Mouse (Mus musculus) CH12.LX (cell line): ENCODE results near the gene Hoxc10. TPM values are rescaled to one million over a fixed set of nuclear protein-coding genes. Genes with fewer than 3 reads are reported as not detected.

Source experiments
- DNase-seq: peaks from one replicate; pipeline ENCODE4 v3.0.0-alpha.2; 2013; ENCODE audit errors: extremely low read depth
- H3K27ac ChIP-seq: 2 replicates; pipeline ENCODE4 v1.5.1; 2012; ENCODE audit warnings: low read depth, mild to moderate bottlenecking, control low read depth, moderate library complexity; ENCODE audit not compliant: insufficient read depth
- H3K27me3 ChIP-seq: replicated peaks from 2 replicates; pipeline ENCODE3; 2012; ENCODE audit warnings: inconsistent platforms
- H3K36me3 ChIP-seq, 2 experiments: replicated peaks in 1 of 2; 2 replicates each; pipeline versions ENCODE3 to v1.6.1; 2012; ENCODE audit warnings: inconsistent platforms in 1 of 2, low read length in 1 of 2, mild to moderate bottlenecking in 1 of 2, mixed read lengths in 1 of 2, moderate library complexity in 1 of 2; ENCODE audit not compliant: control insufficient read depth in 1 of 2, insufficient read depth in 1 of 2
- H3K4me1 ChIP-seq, 2 experiments: 2 replicates each; pipeline ENCODE4 v1.6.1; 2012; ENCODE audit warnings: inconsistent platforms in 1 of 2, moderate library complexity in 1 of 2; ENCODE audit not compliant: insufficient read depth in 2 of 2, control insufficient read depth in 1 of 2
- H3K4me2 ChIP-seq: 2 replicates; pipeline ENCODE4 v1.6.1; 2012; ENCODE audit warnings: low read depth, mild to moderate bottlenecking, control low read depth; ENCODE audit not compliant: poor library complexity, insufficient read depth, severe bottlenecking
- H3K4me3 ChIP-seq, 3 experiments: fragments of 150-350 bp in 1 of 3; sonication (generic) in 1 of 3; replicated peaks in 1 of 3; 2 replicates each; pipeline versions ENCODE3 to v1.5.1; 2011 to 2012; ENCODE audit warnings: low read depth in 2 of 3, low read length in 2 of 3, mild to moderate bottlenecking in 2 of 3, moderate library complexity in 2 of 3, control low read depth in 1 of 3, improper control_type of control experiment in 1 of 3, inconsistent platforms in 1 of 3, mixed read lengths in 1 of 3; ENCODE audit not compliant: poor library complexity in 1 of 3
- H3K79me2 ChIP-seq: replicated peaks from 2 replicates; pipeline ENCODE4 v1.6.1; 2012; ENCODE audit warnings: mild to moderate bottlenecking, moderate library complexity; ENCODE audit not compliant: control insufficient read depth, poor library complexity, insufficient read depth, severe bottlenecking; ENCODE audit errors: extremely low read depth
- H3K9ac ChIP-seq: 2 replicates; pipeline ENCODE4 v1.6.1; 2012; ENCODE audit warnings: low read depth, mild to moderate bottlenecking, control low read depth, moderate library complexity; ENCODE audit not compliant: insufficient read depth
- H3K9me3 ChIP-seq: replicated peaks from 2 replicates; pipeline ENCODE3; 2012; ENCODE audit warnings: low read length, inconsistent platforms, mixed read lengths
- BHLHE40 ChIP-seq: IDR thresholded peaks from 2 replicates; pipeline ENCODE4 v1.6.1; 2011; ENCODE audit warnings: mild to moderate bottlenecking, low read depth, low read length, improper control_type of control experiment
- E2F4 ChIP-seq: IDR thresholded peaks from 2 replicates; pipeline ENCODE4 v1.6.1; 2011; ENCODE audit warnings: low read depth, low read length, improper control_type of control experiment; ENCODE audit not compliant: insufficient replicate concordance
- ELF1 ChIP-seq: IDR thresholded peaks from 2 replicates; pipeline ENCODE4 v1.6.1; 2014; ENCODE audit warnings: low read depth, mild to moderate bottlenecking, inconsistent platforms, low read length, improper control_type of control experiment
- EP300 ChIP-seq: IDR thresholded peaks from 2 replicates; pipeline ENCODE4 v1.6.1; 2011; ENCODE audit warnings: low read length, improper control_type of control experiment
- ETS1 ChIP-seq: conservative IDR thresholded peaks from 2 replicates; pipeline ENCODE4 v1.6.1; 2012; ENCODE audit warnings: low read depth, mild to moderate bottlenecking, inconsistent platforms, low read length, improper control_type of control experiment, moderate library complexity
- JUN ChIP-seq: IDR thresholded peaks from 2 replicates; pipeline ENCODE4 v1.6.1; 2011; ENCODE audit warnings: low read depth, mild to moderate bottlenecking, low read length, improper control_type of control experiment, moderate library complexity; ENCODE audit not compliant: insufficient read depth
- KAT2A ChIP-seq: IDR thresholded peaks from 2 replicates; pipeline ENCODE4 v1.6.1; 2012; ENCODE audit warnings: low read length, improper control_type of control experiment, inconsistent platforms; ENCODE audit not compliant: insufficient replicate concordance
- MAFK ChIP-seq: IDR thresholded peaks from 2 replicates; pipeline ENCODE4 v1.6.1; 2011; ENCODE audit warnings: low read length, improper control_type of control experiment; ENCODE audit not compliant: insufficient replicate concordance
- MAZ ChIP-seq: IDR thresholded peaks from 2 replicates; pipeline ENCODE4 v1.6.1; 2012; ENCODE audit warnings: low read depth, mild to moderate bottlenecking, inconsistent platforms, low read length, improper control_type of control experiment, moderate library complexity
- MEF2A ChIP-seq: IDR thresholded peaks from 2 replicates; pipeline ENCODE4 v1.6.1; 2014; ENCODE audit warnings: low read depth, mild to moderate bottlenecking, inconsistent platforms, low read length, improper control_type of control experiment, borderline replicate concordance
- MXI1 ChIP-seq: IDR thresholded peaks from 2 replicates; pipeline ENCODE4 v1.6.1; 2011; ENCODE audit warnings: mild to moderate bottlenecking, low read depth, low read length, improper control_type of control experiment
- MYC ChIP-seq: IDR thresholded peaks from 2 replicates; pipeline ENCODE4 v1.6.1; 2011; ENCODE audit warnings: low read depth, mild to moderate bottlenecking, improper control_type of control experiment, low read length
- NELFE ChIP-seq: IDR thresholded peaks from 2 replicates; pipeline ENCODE4 v1.6.1; 2011; ENCODE audit warnings: low read depth, low read length, improper control_type of control experiment
- NRF1 ChIP-seq: IDR thresholded peaks from 2 replicates; pipeline ENCODE4 v1.6.1; 2014; ENCODE audit warnings: low read depth, mild to moderate bottlenecking, inconsistent platforms, low read length, improper control_type of control experiment, moderate library complexity
- POLR2A ChIP-seq: IDR thresholded peaks from 2 replicates; pipeline ENCODE4 v1.6.1; 2011; ENCODE audit warnings: low read depth, mild to moderate bottlenecking, improper control_type of control experiment, low read length
- SMC3 ChIP-seq: IDR thresholded peaks from 2 replicates; pipeline ENCODE4 v1.6.1; 2011; ENCODE audit warnings: low read depth, low read length, improper control_type of control experiment
- TBP ChIP-seq: conservative IDR thresholded peaks from 2 replicates; pipeline ENCODE4 v1.6.1; 2011; ENCODE audit warnings: low read depth, low read length, improper control_type of control experiment
- TCF12 ChIP-seq: IDR thresholded peaks from 2 replicates; pipeline ENCODE4 v1.6.1; 2014; ENCODE audit warnings: low read depth, mild to moderate bottlenecking, inconsistent platforms, low read length, improper control_type of control experiment
- UBTF ChIP-seq: IDR thresholded peaks from 2 replicates; pipeline ENCODE4 v1.6.1; 2012; ENCODE audit warnings: low read depth, mild to moderate bottlenecking, inconsistent platforms, low read length, improper control_type of control experiment, moderate library complexity
- USF2 ChIP-seq: conservative IDR thresholded peaks from 2 replicates; pipeline ENCODE4 v1.6.1; 2011; ENCODE audit warnings: low read depth, low read length, improper control_type of control experiment
- ZC3H11A ChIP-seq: IDR thresholded peaks from 2 replicates; pipeline ENCODE4 v1.6.1; 2012; ENCODE audit warnings: low read depth, mild to moderate bottlenecking, inconsistent platforms, low read length, improper control_type of control experiment
- dilution Hi-C: fragments of 300-500 bp; cut with MboI; formaldehyde crosslinking; loops from 2 replicates; pipeline ENCODE4 v1.14.3; 2020; ENCODE audit warnings: low sequenced_read_pairs; ENCODE audit not compliant: extremely low pct_unique_long_range_greater_than_20kb, extremely low pct_ligation_motif_present
- in situ Hi-C: fragments of 300-500 bp; cut with MboI; formaldehyde crosslinking; loops from 3 replicates; pipeline ENCODE4 v1.14.3; 2019; ENCODE audit warnings: low sequenced_read_pairs, low pct_ligation_motif_present, low pct_unique_long_range_greater_than_20kb, mixed read lengths
- polyA plus RNA-seq: library from polyadenylated mRNA; unstranded; fragments of >175 nt; gene quantifications from 2 replicates; pipeline ENCODE4 v1.2.1, GENCODE M21; 2012; ENCODE audit warnings: low read depth; ENCODE audit not compliant: insufficient read length
- total RNA-seq, 2 experiments: library from RNA; depleted of rRNA; stranded (reverse); fragments of 300-350 nt in 1 of 2; fragments of >200 nt in 1 of 2; gene quantifications; 2 replicates each; pipeline ENCODE4 v1.2.3; 2012 to 2014

Hoxc10 gene
- total and polyA plus RNA-seq, 3 experiments: 0.11 TPM; not detected in 2

DNA sequence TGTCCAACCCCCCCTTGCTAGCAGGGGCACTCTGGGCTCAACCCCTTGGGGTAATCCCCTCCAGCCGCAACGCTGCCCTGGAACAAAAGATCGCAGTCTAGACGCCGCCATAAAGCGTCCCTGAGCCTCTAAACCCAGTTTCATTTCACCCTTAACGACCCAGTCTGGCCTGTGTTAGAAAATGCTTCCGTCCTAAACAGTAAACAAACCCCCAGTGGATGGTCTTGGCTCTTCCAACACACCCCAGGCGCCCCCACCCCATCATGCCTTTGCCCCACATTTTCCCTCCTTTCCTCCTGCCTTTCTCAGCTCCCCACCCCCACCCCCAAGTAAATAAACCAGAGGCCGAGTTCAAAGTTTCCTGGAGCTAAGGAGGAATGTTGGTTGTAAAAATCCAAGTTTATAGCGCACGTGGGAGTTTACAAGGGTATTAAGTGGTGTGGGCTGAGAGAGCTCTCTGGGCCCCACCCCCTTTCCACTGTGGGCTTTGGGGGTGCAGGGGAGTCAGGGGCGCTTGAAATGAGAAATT lies 6.9 kb upstream of the Hoxc10 start:
- peaks cover 0 to 23% of the 10 kb centered on the region in 2 experiments; a peak in 3 of 4 replicates for H3K4me1 ChIP-seq
- H3K27me3 ChIP-seq: peaks cover 95% of the 10 kb centered on the region
- H3K36me3 ChIP-seq: no peaks in the 10 kb centered on the region
- peaks cover 6% of the 10 kb centered on the region for H3K9me3 ChIP-seq
- dilution Hi-C loops: no loop called here
- no peak overlapping the region for H3K9ac ChIP-seq
- no peaks in the 10 kb centered on the region for H3K79me2 ChIP-seq
- peak overlapping the region; percentile 95 for H3K4me2 ChIP-seq
- no peak overlapping the region for H3K27ac ChIP-seq
- TF ChIP-seq MXI1 (no peak), MAZ (no peak), NRF1 (no peak), KAT2A (no peak), ETS1 (no peak), MEF2A (no peak), E2F4 (no peak), JUN (no peak), EP300 (no peak)
- no peak for DNase-seq
- in situ Hi-C loops: no loop called here
- H3K4me3 ChIP-seq: peak overlapping the region; percentile 12 to 30 (median 25)

DNA sequence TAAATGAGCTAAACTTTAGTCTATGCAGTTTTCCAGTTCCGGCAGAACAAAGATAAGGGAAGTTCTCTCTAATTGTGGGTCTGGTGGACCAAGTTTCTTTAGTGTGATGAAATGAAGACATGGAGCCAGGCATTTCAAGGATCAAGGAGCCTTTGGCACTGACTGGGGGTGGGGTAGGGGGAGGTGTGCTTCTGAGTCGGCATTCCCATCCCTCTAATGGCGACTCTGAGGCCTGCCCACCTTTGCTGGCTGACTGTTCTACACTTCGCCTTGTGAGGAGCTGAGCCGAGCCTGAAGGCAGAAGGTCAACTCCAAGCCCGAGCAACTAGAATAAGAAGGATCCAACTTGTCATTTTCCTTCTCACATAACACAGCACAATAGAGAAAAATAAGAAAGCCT lies 4.9 kb upstream of the Hoxc10 start:
- Histone ChIP-seq H3K4me3 (no peak overlapping the region), H3K36me3 (no peaks in the 10 kb centered on the region), H3K79me2 (no peaks in the 10 kb centered on the region), H3K9ac (no peak overlapping the region), H3K27ac (no peak overlapping the region), H3K4me2 (no peak overlapping the region), H3K27me3 (peaks cover 95% of the 10 kb centered on the region), H3K9me3 (no peaks in the 10 kb centered on the region), H3K4me1 (peaks cover under 1 to 29% of the 10 kb centered on the region in 2 experiments; a peak in 3 of 4 replicates)
- DNase-seq: no peak
- dilution Hi-C loops: no loop called here
- in situ Hi-C loops: no loop called here
- TF ChIP-seq TCF12: no peak
- TF ChIP-seq MYC: no peak
- no peak for TF ChIP-seq MAFK
- TF ChIP-seq ETS1: no peak
- no peak for TF ChIP-seq ELF1

DNA sequence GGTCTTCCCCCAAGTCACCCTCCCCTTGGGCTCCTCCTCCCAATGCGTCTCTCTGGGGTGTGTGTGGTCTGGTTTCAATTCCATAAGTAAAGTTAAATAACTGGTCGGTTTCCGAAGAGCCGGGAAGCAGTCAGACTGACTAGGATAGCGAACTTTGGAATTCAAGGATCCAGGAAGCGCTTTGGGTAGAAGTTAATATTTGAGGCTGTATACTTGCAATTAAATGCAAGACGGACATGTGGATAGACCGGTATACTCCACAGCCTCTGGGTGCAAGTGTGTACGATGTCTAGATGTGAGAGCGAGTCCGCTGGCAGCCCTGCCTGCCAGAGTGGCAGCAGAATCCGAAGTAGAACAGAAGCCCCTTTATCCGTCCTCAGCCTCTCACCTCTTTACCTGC lies 4.1 kb upstream of the Hoxc10 start:
- no peaks in the 10 kb centered on the region for H3K9me3 ChIP-seq
- in situ Hi-C loops (no loop called here), dilution Hi-C loops (no loop called here)
- DNase-seq: no peak
- H3K27ac ChIP-seq: no peak overlapping the region
- peaks cover 95% of the 10 kb centered on the region for H3K27me3 ChIP-seq
- H3K4me1 ChIP-seq: peaks cover 3 to 32% of the 10 kb centered on the region in 2 experiments
- no peaks in the 10 kb centered on the region for H3K36me3 ChIP-seq
- H3K4me3 ChIP-seq: no peak overlapping the region
- no peaks in the 10 kb centered on the region for H3K79me2 ChIP-seq
- TF ChIP-seq NELFE (no peak), BHLHE40 (no peak), MYC (no peak), SMC3 (no peak), USF2 (no peak), TBP (no peak), ZC3H11A (no peak), MEF2A (no peak), POLR2A (no peak), UBTF (no peak), ELF1 (no peak)
- no peak overlapping the region for H3K4me2 ChIP-seq
- no peak overlapping the region for H3K9ac ChIP-seq
